Mouse (Mus musculus): ENCODE results near the gene Spsb4.

GRCm38 (mm10) chr9:96962714-96963113 lies 55.9 kb downstream of the Spsb4 start:
- TF ChIP-seq CTCF (conservative IDR thresholded peaks at IDR 0.05; ENCODE audit: low read length): no peak
- TF ChIP-seq NANOG (IDR thresholded peaks at IDR 0.05; ENCODE audit: borderline replicate concordance, low read length): no peak
- TF ChIP-seq POU5F1 (IDR thresholded peaks at IDR 0.05; ENCODE audit: borderline replicate concordance, low read length): no peak

All from E14TG2a.4 (cell line).